Mouse (Mus musculus): ENCODE data around the gene Gatc.
"Not testable (repeated sequence)": the region's sequence is repeated elsewhere in the genome, so short reads cannot be mapped to it uniquely, and the experiment has no call there.

Gatc gene

DNA sequence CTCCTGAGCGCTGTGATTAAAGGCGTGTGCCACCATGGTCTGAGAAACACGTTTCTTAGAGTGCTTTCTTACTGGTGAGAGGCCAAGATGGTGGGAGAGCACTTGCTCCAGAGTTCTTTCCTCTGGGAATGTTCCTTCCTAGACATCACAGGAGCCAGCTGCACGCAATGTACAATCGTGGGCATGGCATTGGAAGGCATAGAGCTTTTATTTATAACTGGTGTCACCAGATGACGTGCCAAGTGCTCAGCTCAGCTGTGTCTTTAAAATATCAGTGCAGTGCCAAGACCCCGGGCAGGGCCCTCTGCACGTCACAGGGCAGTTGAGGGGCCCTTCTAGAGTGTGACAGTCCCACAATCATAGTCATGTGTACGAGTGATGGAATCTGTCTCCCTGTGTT, 10.0 kb downstream of the Gatc start:
- DNase-seq (ENCODE audit: low spot score) = no peak

DNA sequence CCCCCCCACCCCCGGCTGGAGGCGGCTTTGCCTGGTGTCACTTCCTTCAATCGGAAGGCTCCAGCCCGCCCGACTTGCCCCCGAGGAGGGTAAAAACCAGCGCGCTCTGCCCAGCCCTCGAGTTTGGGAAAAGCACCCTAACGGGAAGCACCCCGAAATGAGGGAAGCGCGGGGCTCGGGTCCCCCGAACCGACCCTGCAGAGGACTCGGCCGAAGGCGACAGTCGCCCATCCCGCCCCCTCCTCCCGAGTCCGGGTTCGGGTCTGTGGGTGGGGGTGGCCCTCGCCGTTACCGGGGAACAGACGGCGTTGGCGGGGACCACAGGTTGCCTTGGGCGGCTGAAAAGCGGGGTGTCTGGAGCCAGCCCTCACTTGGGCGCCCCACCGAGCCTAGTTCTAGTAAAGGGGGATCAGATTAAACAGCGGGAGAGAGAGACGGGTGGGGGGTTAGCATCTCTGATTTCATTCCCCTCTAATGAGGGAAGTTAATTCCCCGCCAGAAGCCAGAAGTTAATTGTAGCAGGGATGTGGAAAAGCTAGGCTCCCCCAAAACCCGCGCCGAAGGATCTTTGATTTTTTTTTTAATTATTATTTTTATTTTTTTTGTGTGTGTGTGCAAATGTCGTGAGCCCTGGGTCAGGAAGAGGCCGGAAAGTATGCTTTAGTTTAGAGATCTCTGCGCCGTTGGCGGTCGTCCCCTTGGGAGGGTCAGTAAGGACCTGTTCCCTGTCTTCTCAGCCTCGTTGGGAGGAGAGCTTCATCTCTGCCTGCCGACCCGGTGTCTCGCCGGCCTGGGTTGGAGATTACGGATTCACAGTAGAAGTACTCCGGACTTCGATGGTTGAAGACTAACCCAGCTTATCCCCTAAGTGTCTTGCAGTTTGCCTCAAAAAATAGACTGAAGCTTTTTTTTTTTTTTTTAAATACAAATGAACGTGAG, 13.1 kb downstream of the Gatc start:
- peak; percentile 36 for DNase-seq (ENCODE audit: low spot score)

DNA sequence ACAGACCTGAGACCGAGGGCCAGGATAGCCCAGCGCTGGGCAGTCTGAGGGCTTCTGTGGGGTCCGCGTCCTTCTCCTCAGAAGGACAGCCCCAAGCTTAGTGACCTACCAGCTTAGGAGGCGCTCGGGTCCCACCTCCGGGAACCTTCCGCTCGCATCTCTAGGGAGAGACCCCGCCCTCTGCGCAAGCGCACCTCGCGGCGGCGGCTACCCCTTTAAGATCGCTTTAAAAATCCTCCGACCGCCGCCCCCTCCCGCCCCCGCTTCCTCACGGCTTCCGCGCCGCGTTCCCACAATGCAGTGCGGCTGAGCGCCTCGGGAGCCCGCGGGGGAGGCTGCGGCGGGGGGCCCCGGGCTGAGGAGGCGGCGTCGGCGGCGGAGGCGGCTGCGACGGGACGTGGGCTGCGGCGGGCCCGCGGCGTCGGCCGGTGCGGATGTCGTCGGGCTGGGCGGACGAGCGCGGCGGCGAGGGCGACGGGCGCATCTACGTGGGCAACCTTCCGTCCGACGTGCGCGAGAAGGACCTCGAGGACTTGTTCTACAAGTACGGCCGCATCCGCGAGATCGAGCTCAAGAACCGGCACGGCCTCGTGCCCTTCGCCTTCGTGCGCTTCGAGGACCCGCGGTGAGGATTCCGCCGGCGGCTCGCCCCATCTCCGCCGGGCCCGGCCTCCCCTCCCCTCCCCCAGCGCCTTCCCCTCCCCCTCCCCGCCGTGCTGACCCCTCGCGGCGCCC, 13.9 kb downstream of the Gatc start, which contains the start of gene Srsf9:
Srsf9 (plus strand) TSS at position 303 of the 735 bp plus-strand sequence.
- DNase-seq (ENCODE audit: low spot score) = peak; percentile 88

DNA sequence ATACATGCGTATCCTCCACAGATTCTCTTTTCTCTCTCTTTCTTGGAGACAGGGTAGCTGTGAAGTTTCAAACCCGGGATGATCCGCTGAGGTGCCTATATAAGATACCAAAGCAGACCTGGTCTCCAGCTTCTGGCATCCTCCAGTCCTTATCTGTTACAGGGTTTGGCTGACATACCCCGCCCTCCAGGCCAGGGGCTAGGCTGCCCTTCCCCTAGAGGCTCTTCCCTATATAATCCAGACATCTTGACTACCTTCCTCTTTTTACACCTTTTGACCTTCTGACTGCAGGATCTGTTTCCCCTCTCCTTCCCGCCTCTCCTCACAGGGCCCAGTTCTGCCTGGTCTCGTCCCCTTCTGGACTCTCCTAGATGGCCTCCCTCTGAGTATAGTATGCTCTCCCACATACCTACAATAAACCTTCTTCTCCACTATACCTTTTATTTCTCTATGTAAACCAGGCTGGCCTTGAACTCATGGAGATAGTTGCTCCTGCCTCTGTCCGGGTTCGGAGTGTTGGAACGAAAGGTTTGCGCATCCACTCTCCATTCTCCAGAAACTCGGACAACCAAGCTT, 14.6 kb downstream of the Gatc start:
- peak; percentile 47 for DNase-seq (ENCODE audit: low spot score)

DNA sequence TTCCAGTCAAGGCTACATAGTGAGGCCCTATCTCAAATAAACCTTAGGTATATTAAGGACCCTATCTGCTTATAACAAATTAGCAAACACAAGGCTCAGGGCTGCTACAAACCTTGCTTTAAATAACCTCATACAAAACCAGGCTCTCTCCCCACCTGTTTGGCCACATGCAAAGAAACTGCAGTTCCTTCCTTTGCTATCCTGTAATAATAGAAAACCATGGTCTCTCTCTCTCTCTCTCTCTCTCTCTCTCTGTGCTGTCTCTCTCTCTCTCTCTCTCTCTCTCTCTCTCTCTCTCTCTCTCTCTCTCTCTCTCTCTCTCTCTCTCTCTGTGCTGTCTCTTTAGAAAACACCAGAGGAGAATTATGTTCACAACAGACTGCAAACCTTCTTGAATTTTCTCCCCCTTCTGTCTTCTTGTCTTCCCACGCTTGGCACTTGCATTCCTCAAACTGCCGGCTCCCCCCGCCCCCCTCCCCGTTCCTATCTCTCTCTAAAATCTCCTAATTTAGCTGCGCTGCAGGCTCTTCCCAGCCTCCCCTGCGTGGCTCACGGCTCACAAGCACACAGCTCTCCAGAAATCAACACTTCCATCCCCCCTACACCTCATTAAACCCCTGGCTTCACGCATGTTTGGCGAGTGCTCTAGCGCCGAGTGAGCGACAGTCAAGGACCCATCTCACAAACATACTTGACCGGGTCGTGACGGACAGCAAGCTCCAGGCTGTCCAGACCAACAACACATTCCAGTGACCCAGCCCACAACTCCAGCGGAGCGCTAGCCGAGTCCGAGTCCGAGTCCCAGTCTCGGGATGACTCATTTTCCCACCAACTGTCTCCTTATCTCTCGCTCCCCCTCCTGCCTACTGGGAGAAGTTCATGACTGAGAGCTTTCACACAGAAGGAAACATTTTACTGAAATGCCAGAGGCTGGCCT, 21.7 kb downstream of the Gatc start:
- DNase-seq (ENCODE audit: low spot score) = peak; percentile 31

DNA sequence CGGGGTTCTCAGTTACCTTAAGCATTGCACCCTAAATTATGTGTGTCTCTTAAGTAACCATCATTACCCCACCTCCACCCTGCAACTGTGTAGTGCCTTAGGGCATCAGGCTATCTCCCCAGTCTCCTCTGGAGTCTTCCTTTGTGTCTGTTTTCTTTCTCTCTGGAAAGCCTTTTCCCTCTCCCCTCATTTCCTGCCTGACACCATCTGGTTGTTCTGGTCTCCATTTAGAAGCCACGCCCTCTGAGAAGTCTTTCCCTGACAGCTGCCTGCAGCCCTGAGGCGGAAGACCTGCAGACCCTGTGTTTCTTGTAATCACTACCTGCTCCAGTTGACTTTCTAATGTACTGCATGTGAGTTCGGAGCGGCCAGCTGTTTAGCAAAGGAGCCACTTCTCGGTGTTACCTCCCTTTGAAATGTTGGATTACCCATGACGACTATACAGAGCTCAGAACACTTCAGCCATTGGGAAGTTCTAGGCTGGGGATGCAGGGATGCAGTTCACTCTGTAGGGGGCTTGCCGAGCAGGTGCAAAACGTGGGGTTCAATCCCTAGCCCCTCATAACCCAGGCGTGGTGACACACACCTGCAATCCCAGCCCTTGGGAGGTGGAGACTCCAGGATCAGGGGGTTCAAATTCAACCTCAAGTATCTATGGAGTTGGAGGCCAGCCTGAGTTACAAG, 23.2 kb downstream of the Gatc start:
- DNase-seq (ENCODE audit: low spot score) = no peak

DNA sequence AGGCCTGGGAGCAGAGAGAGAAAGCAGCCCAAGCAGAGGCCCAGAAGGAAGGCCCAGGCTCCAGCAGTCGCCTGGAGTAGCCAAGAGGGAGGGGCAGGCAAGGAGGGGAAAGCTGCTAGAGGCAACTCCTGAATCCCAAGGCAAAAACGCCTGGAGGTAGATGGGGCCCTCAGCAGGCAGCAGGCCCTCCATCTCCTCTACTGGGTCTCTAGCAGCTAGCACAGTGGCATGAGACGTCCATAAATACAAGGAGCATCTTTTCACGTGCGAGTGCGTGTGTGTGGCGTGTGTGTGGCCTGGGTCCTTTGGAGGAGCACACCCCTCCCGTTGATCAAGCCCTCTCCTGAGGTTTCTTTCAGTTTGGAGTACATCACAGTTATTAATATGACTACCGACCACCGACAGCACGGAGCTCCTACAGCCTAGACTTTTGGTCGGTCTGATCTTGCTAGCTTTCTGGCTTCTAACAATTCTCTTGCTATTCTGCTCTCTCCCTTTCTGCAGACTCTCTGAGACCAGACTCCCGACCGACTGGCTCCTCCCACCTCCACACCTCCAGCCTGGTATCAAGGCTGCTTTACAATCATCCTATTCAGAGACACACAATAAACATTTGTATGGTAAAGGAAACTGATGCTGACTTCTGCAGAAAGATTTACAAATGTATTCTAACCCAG, 23.9 kb downstream of the Gatc start:
- DNase-seq (ENCODE audit: low spot score) = no peak

DNA sequence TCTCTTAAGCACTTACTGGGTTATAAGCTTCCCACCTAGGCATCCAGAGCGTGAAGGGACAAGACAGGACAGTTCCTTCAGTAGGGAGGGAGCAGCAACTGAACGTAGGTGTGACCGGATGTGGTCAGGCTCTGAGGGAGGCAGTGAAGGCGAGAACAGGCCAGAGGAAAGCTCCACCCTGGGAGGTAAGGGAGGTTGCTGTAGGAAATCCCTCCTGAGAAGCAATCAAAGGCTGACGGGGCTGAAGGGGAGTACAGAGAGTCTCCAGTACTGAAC, 27.4 kb downstream of the Gatc start:
- no peak for DNase-seq (ENCODE audit: low spot score)

DNA sequence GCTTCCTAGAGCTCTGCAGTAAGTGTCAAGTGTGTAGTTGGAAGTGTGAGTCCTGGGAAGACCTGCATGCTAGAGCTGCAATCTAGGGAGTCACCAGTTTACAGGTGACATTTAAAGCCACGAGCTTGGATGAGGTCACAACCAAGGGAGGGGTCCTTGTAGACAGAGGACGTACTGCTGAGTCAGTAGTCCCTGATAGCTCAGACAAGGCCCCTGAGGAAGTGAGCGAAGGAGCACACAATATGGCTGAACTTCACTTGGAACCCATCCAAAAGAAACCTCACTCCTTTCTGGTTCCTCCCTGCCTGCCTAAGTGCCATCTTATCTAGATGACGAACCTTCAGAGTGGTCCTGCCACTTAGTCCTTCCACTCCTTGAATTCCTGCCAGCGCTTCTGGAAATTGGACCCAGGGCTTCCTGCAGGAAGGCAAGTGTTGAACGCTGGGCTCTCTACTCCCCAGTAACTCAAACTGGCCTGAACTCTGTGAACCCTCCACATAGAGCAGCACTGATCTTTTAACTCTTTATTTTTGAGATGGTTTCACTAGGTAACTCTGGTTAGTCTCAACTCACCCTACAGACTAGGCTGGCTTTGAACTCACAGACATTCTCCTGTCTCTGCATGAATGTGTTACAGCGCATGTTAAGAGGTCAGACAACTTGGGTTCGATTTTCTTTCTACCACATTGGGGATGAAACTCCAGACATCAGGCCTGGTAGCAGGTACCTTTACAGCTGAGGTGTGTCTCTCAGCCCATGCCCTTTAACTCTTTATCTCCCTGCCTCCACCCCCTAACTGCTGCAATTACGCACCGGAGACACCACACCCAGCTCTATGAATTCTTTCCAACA, 27.9 kb downstream of the Gatc start:
- no peak for DNase-seq (ENCODE audit: low spot score)

DNA sequence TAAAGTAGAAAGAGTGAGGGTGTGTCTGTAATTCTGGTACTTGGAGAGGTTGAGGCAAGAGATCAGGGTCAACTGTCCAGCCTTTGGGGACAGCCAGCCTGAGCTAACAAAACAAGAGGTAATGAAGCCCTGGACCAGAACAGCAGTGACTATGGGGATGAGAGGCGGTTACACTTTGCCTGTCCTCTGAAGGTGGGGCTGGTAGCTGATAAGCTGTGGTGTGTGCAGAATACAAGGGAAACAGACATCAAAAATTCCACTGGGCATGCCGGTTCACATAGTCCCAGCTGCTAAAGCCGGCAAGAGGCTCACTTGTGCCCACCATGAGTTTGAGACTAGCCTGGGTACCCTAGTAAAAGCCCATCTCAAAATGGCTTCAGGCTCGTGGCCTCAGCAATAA, 28.6 kb downstream of the Gatc start:
- DNase-seq (ENCODE audit: low spot score) = no peak

DNA sequence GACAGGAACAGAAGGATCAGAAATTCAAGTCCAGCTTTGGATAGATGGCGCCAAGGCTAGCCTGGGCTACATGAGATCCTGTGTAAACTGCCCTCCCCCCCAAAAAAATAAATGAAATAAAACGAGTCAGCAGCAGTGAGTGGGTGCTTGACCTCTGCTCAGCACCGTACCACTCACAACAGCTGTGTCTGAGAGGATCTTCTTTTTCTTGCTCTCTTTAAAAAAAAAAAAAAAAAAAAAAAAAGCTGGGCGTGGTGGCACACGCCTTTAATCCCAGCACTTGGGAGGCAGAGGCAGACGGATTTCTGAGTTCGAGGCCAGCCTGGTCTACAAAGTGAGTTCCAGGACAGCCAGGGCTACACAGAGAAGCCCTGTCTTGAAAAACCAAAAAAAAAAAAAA, 38.8 kb downstream of the Gatc start:
- not testable (repeated sequence) for DNase-seq (ENCODE audit: low spot score)

DNA sequence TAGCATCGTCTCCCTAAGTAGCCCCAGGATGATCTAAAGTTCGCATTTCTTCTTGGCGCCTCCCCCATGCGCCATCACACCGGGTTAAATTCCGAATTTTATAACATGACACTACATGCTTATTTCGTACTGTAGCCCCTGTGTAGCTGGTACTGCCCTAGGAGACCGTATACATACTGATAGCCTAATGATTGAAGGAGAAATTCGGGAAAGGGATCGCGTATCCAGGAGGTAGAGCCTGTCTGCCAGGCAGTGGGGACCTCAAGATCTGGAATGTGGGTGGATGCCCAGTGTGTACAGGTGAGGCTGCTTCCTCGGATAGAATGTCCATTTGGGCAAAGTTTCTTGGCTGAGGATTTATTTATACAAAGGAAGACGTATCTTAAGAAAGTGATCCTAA, 39.4 kb downstream of the Gatc start:
- no peak for DNase-seq (ENCODE audit: low spot score)

DNA sequence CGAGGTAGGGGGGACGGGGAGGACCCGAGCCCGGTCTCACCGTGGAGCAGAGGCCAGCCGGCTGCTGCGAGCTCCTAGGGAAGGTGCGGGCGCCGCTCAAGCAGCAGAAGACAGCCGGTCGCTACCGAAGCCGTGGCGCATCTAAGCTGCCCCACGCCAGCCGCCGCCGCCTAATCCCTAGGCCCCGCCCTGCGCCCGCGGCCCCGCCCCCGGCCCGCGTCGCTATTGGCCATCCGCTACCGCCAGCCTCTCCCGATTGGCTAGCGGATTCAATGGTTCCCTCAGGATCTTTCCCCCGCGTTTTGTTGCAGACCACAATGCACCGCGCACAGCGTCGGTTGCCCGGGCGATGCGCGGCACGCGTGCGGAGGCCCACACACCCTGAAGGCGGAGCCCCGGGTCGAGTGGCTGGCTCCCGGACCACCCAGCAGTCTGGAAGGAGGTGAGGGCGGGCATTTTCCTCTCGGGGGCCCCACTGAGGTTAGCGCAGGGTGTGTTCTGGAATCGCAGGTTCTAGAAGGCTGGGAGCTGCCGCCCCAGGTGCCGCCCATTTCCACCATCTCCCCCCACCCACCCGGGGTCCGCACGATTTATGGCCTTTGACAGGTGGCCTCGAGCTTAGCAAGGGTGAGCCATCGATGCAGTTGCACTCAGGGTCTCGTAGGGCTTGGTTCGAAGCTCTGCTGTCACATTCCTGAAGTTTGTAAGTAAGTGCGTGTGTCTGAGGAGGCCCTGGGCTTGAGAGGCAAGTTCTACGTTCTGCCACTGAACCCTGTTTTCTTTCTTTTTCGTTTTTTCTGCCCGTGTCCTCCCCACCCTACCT, 40.0 kb downstream of the Gatc start, which contains the start of gene Dynll1:
Dynll1 (minus strand) TSS at position 208 of the 823 bp plus-strand sequence.
- DNase-seq (ENCODE audit: low spot score) = peak; percentile 97

DNA sequence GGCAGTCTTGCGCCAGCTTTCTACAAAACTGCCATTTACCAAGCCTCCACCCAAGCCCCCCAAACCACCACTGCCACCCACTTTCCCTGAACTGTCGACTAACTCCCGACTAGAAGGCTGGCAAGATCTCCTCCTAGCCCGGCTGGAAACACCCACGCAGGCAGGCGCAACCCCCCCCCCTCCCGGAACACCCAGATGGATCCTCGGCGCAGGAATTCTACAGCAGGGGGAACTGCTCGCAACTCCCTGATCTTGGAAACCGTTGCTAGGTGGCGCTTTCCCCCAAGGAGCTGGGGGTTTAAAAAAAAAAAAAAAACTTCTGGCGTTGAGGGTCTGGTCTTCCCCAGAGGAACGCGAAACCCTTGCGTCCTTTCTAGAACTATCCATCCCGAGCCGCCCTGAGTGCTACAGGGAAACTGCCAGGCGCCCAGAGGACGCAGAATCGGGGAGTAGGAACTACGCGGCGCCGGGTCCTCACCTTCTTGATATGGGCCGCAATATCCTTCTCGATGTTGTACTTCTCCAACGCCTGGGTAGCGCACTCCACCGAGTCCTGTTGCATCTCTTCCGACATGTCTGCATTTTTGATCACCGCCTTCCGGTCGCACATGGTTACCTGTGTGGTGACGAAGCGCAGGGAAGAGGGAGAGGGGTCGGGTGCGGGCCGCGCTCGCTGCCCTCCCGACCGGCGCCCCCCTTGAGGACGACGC, 40.8 kb downstream of the Gatc start:
- no peak for DNase-seq (ENCODE audit: low spot score)

DNA sequence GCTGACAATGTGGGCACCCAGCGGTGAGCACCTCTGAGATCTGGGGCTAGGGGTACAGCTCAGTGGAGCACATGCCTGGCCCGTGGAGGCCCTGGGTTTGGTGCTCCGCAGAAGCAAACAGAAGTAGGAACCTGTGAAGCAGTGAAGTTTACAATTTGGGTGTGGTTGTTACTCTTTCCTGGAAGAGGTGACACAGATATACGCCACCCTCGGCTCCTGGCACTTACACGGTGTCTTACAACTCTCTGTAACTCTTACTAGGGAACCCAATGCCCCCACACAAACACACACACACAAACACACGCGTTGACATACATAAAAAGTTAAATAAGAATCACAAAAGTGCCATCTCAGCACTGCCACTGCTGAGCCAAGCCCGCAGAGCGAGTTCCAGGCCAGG, 44.6 kb downstream of the Gatc start:
- no peak for DNase-seq (ENCODE audit: low spot score)

DNA sequence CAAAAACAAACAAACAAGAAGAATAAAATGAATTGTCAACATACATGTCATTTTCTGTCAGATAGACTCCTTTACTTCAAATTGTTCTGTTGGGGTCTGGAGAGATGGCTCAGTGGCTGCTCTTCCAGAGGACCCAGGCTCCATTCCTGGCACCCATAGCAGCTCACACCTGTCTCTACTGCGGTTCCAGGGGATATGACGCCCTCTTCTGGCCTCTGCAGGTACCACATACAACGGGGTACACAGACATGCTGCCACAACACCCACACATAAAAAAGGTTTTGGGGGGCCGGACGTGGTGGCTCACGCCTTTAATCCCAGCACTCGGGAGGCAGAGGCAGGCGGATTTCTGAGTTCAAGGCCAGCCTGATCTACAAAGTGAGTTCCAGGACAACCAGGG, 46.8 kb downstream of the Gatc start:
- no peak for DNase-seq (ENCODE audit: low spot score)

DNA sequence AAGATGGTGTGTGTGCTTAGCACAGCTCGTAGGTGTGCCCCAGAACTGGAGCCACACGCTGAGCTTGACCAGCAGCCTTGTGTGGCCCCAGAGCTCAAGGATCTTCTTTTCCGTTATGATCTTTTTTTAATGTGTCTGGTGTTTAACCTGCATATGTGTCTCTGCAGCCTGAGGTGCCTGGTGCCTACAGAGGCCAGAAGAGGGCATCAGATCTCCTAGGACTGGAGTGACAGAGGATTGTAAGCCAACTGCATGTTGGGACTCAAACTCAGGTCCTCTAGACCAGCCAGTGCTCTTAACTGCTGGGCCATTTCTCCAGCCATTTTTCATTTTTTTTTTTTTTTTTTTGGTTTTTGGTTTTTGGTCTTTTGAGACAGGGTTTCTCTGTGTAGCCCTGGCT, 56.2 kb downstream of the Gatc start:
- DNase-seq (ENCODE audit: low spot score) = no peak

All from spleen, adult 12 weeks (tissue).